Mouse (Mus musculus): Measurements from ENCODE around the gene Nolc1. TPM values are rescaled to one million over a fixed set of nuclear protein-coding genes. Genes with fewer than 3 reads are reported as not detected.

Gene Nolc1
- total and polyA plus RNA-seq, 2 experiments: 3.4 to 7.3 TPM

DNA sequence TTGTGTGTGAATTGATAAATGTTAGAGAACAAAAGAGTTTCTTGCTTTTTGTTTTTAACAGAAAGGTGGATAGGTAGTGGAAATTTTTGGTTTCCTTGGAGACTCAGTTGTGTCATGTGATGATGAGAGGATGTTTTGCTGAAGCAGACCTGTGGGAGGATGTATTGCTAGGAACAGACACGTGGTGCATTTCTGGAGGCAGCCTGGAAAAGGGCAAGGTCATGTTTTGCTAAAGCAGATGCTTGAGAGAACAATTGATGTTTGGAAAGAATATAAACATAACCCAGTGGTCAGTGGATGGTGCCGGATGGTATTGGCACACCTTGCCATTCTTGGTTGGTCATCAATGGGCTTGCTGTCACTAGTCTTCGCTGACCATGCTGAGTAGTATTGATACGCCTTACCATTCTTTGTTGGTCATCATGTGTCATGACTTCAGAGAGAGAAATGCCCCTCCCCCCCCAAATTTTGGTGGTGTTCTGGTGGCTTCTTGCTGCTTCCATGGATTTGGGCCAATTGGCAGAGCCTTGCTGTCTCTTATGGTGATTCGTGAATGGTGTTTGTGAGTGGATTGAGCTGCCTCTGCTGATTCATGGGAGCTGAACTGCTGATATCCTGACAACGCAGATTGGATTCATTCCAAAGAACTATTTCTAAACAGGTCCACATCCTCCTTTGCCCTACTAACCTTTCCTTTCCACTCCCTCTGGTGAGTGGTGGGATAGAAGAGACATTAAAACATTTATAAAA, 27.9 kb downstream of the Nolc1 start:
- TF ChIP-seq CTCF (IDR thresholded peaks at IDR 0.05; ENCODE audit: low read depth, low read length) (no peak), POLR2A (IDR thresholded peaks at IDR 0.05; ENCODE audit: extremely low read depth, insufficient read depth, low read length) (no peak)
- DNase-seq (ENCODE audit: extremely low read depth, low read depth, low spot score): peak; percentile 77
- WGBS: 25% methylated on average over 6 of the region's 6 CpGs

DNA sequence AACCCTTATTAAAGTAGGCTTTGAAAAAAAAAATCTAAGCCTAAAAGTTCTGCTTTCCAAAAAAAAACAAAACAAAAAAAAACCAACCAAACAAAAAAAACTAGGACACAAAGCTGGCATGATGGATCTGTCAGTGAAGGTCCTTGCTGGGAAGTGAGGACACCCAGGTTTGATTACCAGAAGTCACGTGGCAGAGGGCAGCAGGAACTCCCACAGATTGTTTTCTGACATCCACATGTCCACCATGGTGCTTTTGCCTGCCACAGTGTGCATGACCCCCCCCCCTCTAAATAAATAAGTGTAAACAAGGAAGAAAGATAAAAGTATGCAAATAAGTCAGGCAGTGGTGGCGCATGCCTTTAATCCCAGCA, 28.5 kb downstream of the Nolc1 start:
- no peak overlapping the region for H3K4me3 ChIP-seq (ENCODE audit: insufficient read depth, low read depth, low read length)
- H3K27me3 ChIP-seq (ENCODE audit: control insufficient read depth, insufficient read depth, low read length): no peaks in the 10 kb centered on the region
- DNase-seq (ENCODE audit: extremely low read depth, low read depth, low spot score): peak; percentile 60
- 38% methylated on average over 2 of the region's 2 CpGs for WGBS
- H3K27ac ChIP-seq (replicated peaks; ENCODE audit: insufficient read depth, low read depth, low read length): no peak overlapping the region; the same call in 1 of the 2 replicates
- no peaks in the 10 kb centered on the region for H3K36me3 ChIP-seq (ENCODE audit: control insufficient read depth, insufficient read depth, low read length)
- no peak overlapping the region for H3K9ac ChIP-seq (ENCODE audit: low read depth, low read length)
- H3K79me2 ChIP-seq (ENCODE audit: control insufficient read depth, insufficient read depth, low read length): no peaks in the 10 kb centered on the region
- peaks cover 2% of the 10 kb centered on the region; the same call in 1 of the 2 replicates for H3K4me1 ChIP-seq (ENCODE audit: control insufficient read depth, insufficient read depth, low read length)
- TF ChIP-seq CTCF (IDR thresholded peaks at IDR 0.05; ENCODE audit: low read depth, low read length): no peak
- no peak for TF ChIP-seq POLR2A (IDR thresholded peaks at IDR 0.05; ENCODE audit: extremely low read depth, insufficient read depth, low read length)

More for the DNA sequence above, 27.9 kb downstream of the Nolc1 start:
- no peak overlapping the region for H3K27ac ChIP-seq (replicated peaks; ENCODE audit: insufficient read depth, low read depth, low read length)
- H3K27me3 ChIP-seq (ENCODE audit: control insufficient read depth, insufficient read depth, low read length): no peaks in the 10 kb centered on the region
- H3K79me2 ChIP-seq (ENCODE audit: control insufficient read depth, insufficient read depth, low read length): no peaks in the 10 kb centered on the region
- H3K9ac ChIP-seq (ENCODE audit: low read depth, low read length): no peak overlapping the region
- H3K36me3 ChIP-seq (ENCODE audit: control insufficient read depth, insufficient read depth, low read length): no peaks in the 10 kb centered on the region
- peaks cover 4% of the 10 kb centered on the region; the same call in 1 of the 2 replicates for H3K4me1 ChIP-seq (ENCODE audit: control insufficient read depth, insufficient read depth, low read length)
- no peak overlapping the region for H3K4me3 ChIP-seq (ENCODE audit: insufficient read depth, low read depth, low read length)

DNA sequence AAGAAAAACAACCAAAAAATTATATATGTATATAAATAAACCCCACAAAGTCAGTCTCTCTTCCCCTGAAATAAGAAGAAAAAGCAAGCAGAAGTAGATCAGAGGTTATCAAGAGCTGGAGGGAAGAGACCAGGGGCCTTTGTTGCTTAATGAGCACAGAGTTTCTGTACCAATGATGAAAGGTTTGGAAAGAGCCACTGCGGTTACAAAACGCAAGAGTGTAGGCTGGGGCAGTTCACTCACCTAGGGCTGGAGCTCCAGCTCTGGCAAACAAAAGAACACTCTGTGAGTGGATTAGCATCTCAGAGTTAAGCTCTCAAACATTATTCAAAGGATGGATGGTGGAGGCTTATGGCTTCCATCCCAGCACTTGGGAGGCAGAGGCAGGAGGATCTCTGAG, 34.6 kb downstream of the Nolc1 start:
- peak overlapping the region; percentile 53 for H3K27ac ChIP-seq (replicated peaks; ENCODE audit: insufficient read depth, low read depth, low read length)
- TF ChIP-seq POLR2A (IDR thresholded peaks at IDR 0.05; ENCODE audit: extremely low read depth, insufficient read depth, low read length): no peak
- no peak for TF ChIP-seq CTCF (IDR thresholded peaks at IDR 0.05; ENCODE audit: low read depth, low read length)
- no peaks in the 10 kb centered on the region for H3K36me3 ChIP-seq (ENCODE audit: control insufficient read depth, insufficient read depth, low read length)
- no peaks in the 10 kb centered on the region for H3K79me2 ChIP-seq (ENCODE audit: control insufficient read depth, insufficient read depth, low read length)
- DNase-seq (ENCODE audit: extremely low read depth, low read depth, low spot score): peak; percentile 96
- no peak overlapping the region for H3K4me3 ChIP-seq (ENCODE audit: insufficient read depth, low read depth, low read length)
- H3K27me3 ChIP-seq (ENCODE audit: control insufficient read depth, insufficient read depth, low read length): no peaks in the 10 kb centered on the region
- H3K9ac ChIP-seq (ENCODE audit: low read depth, low read length): no peak overlapping the region
- 12% methylated on average over 2 of the region's 2 CpGs for WGBS
- peaks cover 7% of the 10 kb centered on the region; the same call in 1 of the 2 replicates for H3K4me1 ChIP-seq (ENCODE audit: control insufficient read depth, insufficient read depth, low read length)

DNA sequence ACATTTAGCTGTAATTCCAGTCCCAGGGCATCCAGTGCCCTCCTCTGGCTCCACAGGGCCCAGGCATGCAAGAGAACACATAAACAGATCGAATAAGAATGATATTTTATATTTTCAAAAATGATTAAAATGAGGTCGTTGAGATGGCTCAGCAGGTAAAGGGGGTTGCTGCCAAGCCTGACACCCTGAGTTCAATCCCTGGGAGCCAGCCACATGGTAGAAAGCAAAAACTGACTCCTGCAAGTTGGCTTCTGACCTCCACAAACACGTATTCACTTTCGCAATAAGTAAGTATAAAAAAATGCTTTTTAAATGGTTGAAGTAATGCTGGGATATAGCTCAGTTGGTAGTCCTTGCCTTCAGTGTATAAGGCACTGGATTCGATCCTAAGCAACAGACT, 35.1 kb downstream of the Nolc1 start:
- peak; percentile 82 for DNase-seq (ENCODE audit: extremely low read depth, low read depth, low spot score)
- Histone ChIP-seq H3K79me2 (ENCODE audit: control insufficient read depth, insufficient read depth, low read length) (no peaks in the 10 kb centered on the region), H3K36me3 (ENCODE audit: control insufficient read depth, insufficient read depth, low read length) (no peaks in the 10 kb centered on the region), H3K4me3 (ENCODE audit: insufficient read depth, low read depth, low read length) (no peak overlapping the region), H3K27ac (replicated peaks; ENCODE audit: insufficient read depth, low read depth, low read length) (peak overlapping the region; percentile 53), H3K9ac (ENCODE audit: low read depth, low read length) (no peak overlapping the region), H3K27me3 (ENCODE audit: control insufficient read depth, insufficient read depth, low read length) (no peaks in the 10 kb centered on the region), H3K4me1 (ENCODE audit: control insufficient read depth, insufficient read depth, low read length) (peaks cover 7% of the 10 kb centered on the region; the same call in 1 of the 2 replicates)
- WGBS: 47% methylated on average over 5 of the region's 5 CpGs
- TF ChIP-seq CTCF (IDR thresholded peaks at IDR 0.05; ENCODE audit: low read depth, low read length): no peak
- no peak for TF ChIP-seq POLR2A (IDR thresholded peaks at IDR 0.05; ENCODE audit: extremely low read depth, insufficient read depth, low read length)

DNA sequence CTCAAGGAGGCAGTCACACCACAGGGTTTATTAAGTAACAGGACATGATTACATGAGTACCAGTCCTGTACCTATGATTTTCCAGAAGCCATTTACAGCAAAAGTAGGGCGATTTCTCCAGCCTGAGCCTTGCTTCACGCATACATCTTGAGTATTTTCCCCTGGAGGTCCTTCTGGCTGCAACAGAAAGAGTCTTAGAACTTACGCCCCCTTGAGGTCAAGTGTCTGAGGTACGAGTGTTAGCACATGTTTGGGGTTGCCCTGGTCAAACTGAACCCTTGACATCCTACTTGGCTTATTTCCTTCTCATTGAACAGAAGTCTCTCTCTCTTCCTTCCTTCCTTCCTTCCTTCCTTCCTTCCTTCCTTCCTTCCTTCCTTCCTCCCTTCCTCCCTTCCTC, 39.0 kb downstream of the Nolc1 start:
- Histone ChIP-seq H3K9ac (ENCODE audit: low read depth, low read length) (no peak overlapping the region), H3K4me3 (ENCODE audit: insufficient read depth, low read depth, low read length) (no peak overlapping the region), H3K27ac (replicated peaks; ENCODE audit: insufficient read depth, low read depth, low read length) (no peak overlapping the region), H3K79me2 (ENCODE audit: control insufficient read depth, insufficient read depth, low read length) (no peaks in the 10 kb centered on the region), H3K27me3 (ENCODE audit: control insufficient read depth, insufficient read depth, low read length) (no peaks in the 10 kb centered on the region), H3K4me1 (ENCODE audit: control insufficient read depth, insufficient read depth, low read length) (peaks cover 7% of the 10 kb centered on the region; the same call in 1 of the 2 replicates), H3K36me3 (ENCODE audit: control insufficient read depth, insufficient read depth, low read length) (no peaks in the 10 kb centered on the region)
- DNase-seq (ENCODE audit: extremely low read depth, low read depth, low spot score): no peak
- no peak for TF ChIP-seq CTCF (IDR thresholded peaks at IDR 0.05; ENCODE audit: low read depth, low read length)
- no peak for TF ChIP-seq POLR2A (IDR thresholded peaks at IDR 0.05; ENCODE audit: extremely low read depth, insufficient read depth, low read length)
- WGBS: 62% methylated on average over 4 of the region's 4 CpGs

DNA sequence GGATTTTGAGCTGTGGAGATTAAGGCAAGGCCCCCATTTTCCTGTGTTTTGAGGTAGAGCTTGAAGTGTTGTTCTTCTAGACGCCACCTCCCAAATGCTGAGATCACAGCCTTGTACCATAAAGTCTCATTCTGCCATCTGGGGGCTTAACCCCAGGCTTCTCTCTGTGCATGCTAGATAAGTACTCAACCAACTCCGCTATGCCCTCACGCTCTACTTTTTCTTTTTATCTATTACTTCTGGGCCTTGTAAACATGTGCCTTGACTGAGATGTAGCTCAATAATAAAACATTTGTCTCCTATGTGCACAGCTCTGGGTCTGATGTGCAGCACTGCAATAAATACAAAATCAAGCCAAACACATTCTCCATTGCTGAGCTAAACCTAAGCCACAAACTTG, 43.8 kb downstream of the Nolc1 start:
- no peaks in the 10 kb centered on the region for H3K79me2 ChIP-seq (ENCODE audit: control insufficient read depth, insufficient read depth, low read length)
- no peaks in the 10 kb centered on the region for H3K27me3 ChIP-seq (ENCODE audit: control insufficient read depth, insufficient read depth, low read length)
- no peaks in the 10 kb centered on the region for H3K36me3 ChIP-seq (ENCODE audit: control insufficient read depth, insufficient read depth, low read length)
- H3K4me1 ChIP-seq (ENCODE audit: control insufficient read depth, insufficient read depth, low read length): peaks cover 4% of the 10 kb centered on the region
- DNase-seq (ENCODE audit: extremely low read depth, low read depth, low spot score): no peak
- no peak overlapping the region for H3K9ac ChIP-seq (ENCODE audit: low read depth, low read length)
- H3K27ac ChIP-seq (replicated peaks; ENCODE audit: insufficient read depth, low read depth, low read length): no peak overlapping the region
- TF ChIP-seq POLR2A (IDR thresholded peaks at IDR 0.05; ENCODE audit: extremely low read depth, insufficient read depth, low read length) (no peak), CTCF (IDR thresholded peaks at IDR 0.05; ENCODE audit: low read depth, low read length) (no peak)
- no peak overlapping the region for H3K4me3 ChIP-seq (ENCODE audit: insufficient read depth, low read depth, low read length)
- WGBS: 91% methylated on average over 3 of the region's 3 CpGs
